Mouse (Mus musculus): ENCODE data around the gene Mapk3. TPM values are rescaled to one million over a fixed set of nuclear protein-coding genes. Genes with fewer than 3 reads are reported as not detected.

Mapk3 gene
- polyA plus RNA-seq, 1 experiment, result 169 TPM

DNA sequence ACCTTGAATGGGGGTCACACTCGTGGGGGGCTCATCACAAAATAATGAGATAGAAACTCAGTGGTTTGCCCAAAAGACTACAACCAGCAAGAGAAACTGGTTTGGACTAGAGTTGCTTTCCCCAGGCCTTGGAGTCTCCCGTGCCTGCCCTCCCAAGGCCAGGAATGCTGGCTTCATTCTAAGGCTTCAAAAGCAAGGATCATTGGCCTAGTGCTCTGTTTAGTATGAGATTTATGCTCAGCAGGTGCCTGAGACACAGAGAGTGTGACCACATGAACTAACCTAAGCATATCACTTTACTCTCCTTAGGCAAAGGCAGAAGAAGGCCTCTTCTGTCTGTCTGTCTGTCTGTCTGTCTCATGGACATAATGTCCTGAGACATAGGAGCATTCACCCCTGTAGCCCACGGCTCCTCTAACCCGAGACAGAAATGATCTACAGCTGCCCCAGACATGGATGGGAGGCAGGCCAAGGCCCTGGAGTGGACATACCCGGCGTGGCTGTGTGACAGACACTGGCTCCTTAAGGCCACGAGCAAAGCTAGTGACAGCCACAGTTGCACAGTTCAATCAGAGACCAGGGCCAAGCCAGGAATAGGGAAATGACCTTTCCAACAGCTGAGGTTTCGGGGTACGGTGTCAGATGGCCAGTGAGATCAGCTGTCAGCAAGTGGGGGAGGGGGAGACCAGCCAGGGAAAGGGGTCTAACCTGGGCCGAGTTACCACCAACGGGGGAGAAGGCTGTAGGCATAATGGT is 42.9 kb downstream of the Mapk3 start:
- no peak for DNase-seq (ENCODE audit: low read depth)

DNA sequence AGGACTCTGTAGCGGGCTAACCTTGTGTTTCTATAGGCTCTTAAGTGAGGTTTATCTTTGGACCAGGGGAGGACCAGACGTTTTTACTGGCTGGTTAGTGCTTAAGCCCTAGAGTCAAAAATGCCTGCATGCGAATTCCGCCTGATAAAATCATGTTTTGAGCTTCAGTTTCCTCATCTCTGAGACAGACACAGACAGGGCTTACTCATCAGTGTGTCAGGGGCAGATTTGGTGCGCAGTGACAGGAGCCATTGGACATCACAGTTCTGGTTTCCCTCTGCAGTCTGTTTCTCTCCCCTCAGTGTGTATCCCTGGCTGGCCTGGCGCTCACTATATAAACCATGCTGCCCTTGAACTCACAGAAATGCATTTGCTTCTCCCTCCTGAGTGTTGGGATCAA is 43.8 kb downstream of the Mapk3 start:
- DNase-seq (ENCODE audit: low read depth), result no peak

DNA sequence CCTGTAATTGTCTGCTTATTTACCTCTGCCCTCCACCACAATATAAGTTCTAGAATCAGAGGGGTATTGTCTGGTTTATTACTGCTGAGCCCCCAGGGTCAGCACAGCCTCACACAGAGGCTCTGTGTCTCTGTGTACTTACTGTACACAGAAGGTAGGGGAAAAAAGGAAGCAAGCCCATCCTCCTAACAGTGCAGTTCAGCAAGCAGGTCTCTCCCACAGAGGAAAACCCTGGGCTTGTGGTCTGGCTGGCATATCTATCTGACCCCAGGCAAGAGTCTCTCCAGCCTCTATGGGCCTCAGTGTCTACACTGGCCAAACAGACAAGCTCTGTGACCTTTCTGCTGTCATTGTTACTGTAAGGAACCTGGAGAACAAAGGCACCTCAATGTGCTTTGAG is 44.4 kb downstream of the Mapk3 start:
- DNase-seq (ENCODE audit: low read depth), result no peak

DNA sequence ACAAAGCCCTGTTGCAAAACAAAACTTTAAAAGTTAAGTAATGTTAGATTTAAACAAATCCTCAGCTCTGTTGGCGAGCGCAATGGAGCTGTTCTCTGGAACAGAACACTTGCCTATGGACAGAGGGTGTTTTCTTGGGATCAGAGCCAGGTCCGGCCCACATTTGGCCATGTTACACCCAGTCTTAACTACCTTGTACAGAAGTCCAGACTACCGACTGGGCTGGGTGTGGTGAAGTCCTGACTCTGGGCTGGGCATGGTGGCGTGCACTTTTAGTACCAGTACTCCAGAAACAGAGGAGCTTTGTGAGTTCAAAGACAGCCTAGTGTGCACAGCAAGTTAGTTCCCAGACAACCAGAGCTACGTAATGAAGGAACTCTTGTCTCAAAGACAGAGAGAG is 47.6 kb downstream of the Mapk3 start:
- peak; percentile 88 for DNase-seq (ENCODE audit: low read depth)

DNA sequence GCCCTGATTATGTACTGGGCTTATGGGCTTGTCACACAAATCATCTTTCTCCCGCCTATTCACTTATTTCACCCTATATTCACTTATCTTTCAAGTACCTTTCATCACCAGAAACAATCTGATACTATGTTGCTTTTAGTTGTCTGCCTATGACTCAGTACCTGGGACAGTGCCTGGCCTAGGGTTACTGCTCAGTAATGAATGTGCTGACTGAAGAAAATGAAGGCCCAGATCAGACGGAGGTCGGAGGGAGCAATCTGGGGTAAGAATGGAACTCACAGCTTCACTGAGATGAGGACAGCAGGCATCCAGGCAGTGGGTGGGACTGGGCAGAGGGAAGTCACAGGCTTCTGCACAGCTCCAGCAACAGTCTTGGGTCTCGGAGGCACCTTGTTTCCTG is 48.0 kb downstream of the Mapk3 start:
- no peak for DNase-seq (ENCODE audit: low read depth)

DNA sequence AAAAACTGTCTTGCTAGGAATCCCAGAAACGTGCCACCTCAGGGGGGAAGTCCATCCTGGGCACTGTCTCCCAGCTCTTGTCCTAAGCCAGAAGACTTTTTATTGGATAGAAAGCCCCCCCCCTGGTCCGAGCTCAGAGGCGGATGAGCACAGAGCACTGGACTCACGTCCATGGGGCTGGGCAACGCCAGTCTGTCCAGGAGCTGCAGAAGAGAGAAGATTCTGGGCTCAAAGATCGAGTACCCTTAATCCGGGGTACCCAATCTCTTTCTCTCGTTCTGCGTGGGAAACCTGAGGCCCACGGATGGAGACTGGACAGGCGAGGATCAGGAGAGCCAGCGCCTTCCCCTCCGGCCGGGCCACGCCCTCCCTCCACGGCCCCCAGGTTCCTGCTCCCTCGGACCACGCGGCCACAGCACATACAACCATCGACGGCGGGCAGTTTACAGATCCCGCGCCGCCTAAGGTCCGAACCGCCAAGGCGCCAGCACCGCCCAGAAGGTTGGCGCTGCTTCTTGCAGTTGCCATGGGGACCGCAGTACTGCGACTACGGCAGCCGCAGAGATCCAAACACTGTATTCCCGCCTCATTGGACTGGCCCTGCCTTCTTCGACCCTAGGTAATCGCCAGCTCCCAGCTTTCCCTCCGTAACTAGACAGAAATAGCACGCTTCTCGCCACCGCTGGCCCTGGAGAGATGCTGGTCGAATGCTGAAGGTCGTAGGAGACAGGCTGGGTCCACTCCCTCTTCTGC is 49.5 kb downstream of the Mapk3 start:
- no peak for DNase-seq (ENCODE audit: low read depth)

DNA sequence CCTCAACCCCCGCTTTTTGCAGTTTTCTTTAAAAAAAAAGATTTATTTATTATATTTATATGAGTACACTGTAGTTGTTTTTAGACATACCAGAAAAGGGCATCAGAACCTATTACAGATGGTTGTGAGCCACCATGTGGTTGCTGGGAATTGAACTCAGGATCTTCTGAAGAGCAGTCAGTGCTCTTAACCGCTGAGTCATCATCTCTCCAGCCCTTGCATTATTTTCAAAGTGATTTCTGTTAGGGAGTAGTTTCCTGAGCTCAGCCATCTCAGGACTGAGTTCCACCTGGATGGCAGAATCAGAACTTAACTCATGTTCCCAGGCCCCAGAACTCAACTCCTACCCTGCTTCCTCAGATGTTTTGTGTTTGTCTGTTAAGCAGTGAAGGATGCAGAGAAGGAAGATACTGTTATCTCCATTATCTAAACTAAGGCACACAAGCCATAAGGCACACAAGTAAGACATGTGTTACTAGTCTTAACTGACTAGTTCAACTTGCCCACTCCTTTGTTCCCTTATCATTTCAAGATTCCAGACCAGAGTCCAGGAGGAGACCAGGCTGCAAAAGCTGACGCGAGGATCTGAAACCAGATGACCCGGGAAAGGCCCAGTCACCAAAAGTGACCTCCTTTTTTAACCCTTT is 50.4 kb downstream of the Mapk3 start:
- no peak for DNase-seq (ENCODE audit: low read depth)

Other genes with a start within 250 kb of the Mapk3 start
- gene Eif3c, start 193.2 kb upstream of the Mapk3 start, polyA plus RNA-seq (2012; rRNA removed), result 111 and 114 TPM in 2 replicates
- gene Apobr, start 174.7 kb upstream of the Mapk3 start, polyA plus RNA-seq (2012; rRNA removed), result 22.4 and 30.5 TPM in 2 replicates
- 76.8 and 98.2 TPM in 2 replicates for gene Cln3, start 173.8 kb upstream of the Mapk3 start, polyA plus RNA-seq (2012; rRNA removed)
- 0.13 TPM in 1 of 2 replicates, not detected in the other for gene Il27, start 164.7 kb upstream of the Mapk3 start, polyA plus RNA-seq (2012; rRNA removed)
- 49.9 and 55.5 TPM in 2 replicates for gene Nupr1, start 128.7 kb upstream of the Mapk3 start, polyA plus RNA-seq (2012; rRNA removed)
- 25.4 and 48.2 TPM in 2 replicates for gene Sgf29, start 110.3 kb upstream of the Mapk3 start, polyA plus RNA-seq (2012; rRNA removed)
- gene Sult1a1, start 83.2 kb upstream of the Mapk3 start, polyA plus RNA-seq (2012; rRNA removed), result 107 and 126 TPM in 2 replicates
- 70.6 and 75.0 TPM in 2 replicates for gene Bola2, start 64.2 kb upstream of the Mapk3 start, polyA plus RNA-seq (2012; rRNA removed)
- 24.2 and 26.3 TPM in 2 replicates for gene Slx1b, start 63.8 kb upstream of the Mapk3 start, polyA plus RNA-seq (2012; rRNA removed)
- 38.2 and 61.2 TPM in 2 replicates for gene Coro1a, start 51.8 kb upstream of the Mapk3 start, polyA plus RNA-seq (2012; rRNA removed)
- 7.6 and 51.9 TPM in 2 replicates for gene Gdpd3, start 6.7 kb downstream of the Mapk3 start, polyA plus RNA-seq (2012; rRNA removed)
- 212 and 269 TPM in 2 replicates for gene Ypel3, start 17.4 kb downstream of the Mapk3 start, polyA plus RNA-seq (2012; rRNA removed)
- gene Tbx6, start 21.9 kb downstream of the Mapk3 start, polyA plus RNA-seq (2012; rRNA removed), result 1.9 and 2.1 TPM in 2 replicates
- 129 and 161 TPM in 2 replicates for gene Ppp4c, start 32.9 kb downstream of the Mapk3 start, polyA plus RNA-seq (2012; rRNA removed)
- 11.8 and 27.3 TPM in 2 replicates for gene Fam57b, start 38.1 kb downstream of the Mapk3 start, polyA plus RNA-seq (2012; rRNA removed)
- not detected in 2 replicates for gene 4930451I11Rik, start 72.0 kb downstream of the Mapk3 start, polyA plus RNA-seq (2012; rRNA removed)
- gene Doc2a, start 87.8 kb downstream of the Mapk3 start, polyA plus RNA-seq (2012; rRNA removed), result 0.13 TPM in 1 of 2 replicates, not detected in the other
- 3.2 and 6.0 TPM in 2 replicates for gene Hirip3, start 102.4 kb downstream of the Mapk3 start, polyA plus RNA-seq (2012; rRNA removed)
- gene Ino80e, start 102.8 kb downstream of the Mapk3 start, polyA plus RNA-seq (2012; rRNA removed), result 33.7 and 39.6 TPM in 2 replicates
- gene Taok2, start 125.1 kb downstream of the Mapk3 start, polyA plus RNA-seq (2012; rRNA removed), result 55.9 and 62.6 TPM in 2 replicates
- 88.1 and 102 TPM in 2 replicates for gene Tmem219, start 163.3 kb downstream of the Mapk3 start, polyA plus RNA-seq (2012; rRNA removed)
- 19.7 and 21.3 TPM in 2 replicates for gene Kctd13, start 169.3 kb downstream of the Mapk3 start, polyA plus RNA-seq (2012; rRNA removed)
- 0.26 and 0.32 TPM in 2 replicates for gene Asphd1, start 190.0 kb downstream of the Mapk3 start, polyA plus RNA-seq (2012; rRNA removed)
- gene Sez6l2, start 191.0 kb downstream of the Mapk3 start, polyA plus RNA-seq (2012; rRNA removed), result 2.5 and 2.8 TPM in 2 replicates
- 240 and 245 TPM in 2 replicates for gene Cdipt, start 216.3 kb downstream of the Mapk3 start, polyA plus RNA-seq (2012; rRNA removed)
- gene Cdiptos, start 216.5 kb downstream of the Mapk3 start, polyA plus RNA-seq (2012; rRNA removed), result 5.3 and 8.5 TPM in 2 replicates

All from gonadal fat pad, adult 2 months (tissue).